Mouse (Mus musculus) stomach, embryonic 14.5 days (tissue): ENCODE results near the gene Rhbdf2. TPM values are rescaled to one million over a fixed set of nuclear protein-coding genes. Genes with fewer than 3 reads are reported as not detected.

Experiments
- ATAC-seq: fragments of 200-750 bp; cut with Nextera tagmentation; 2 replicates; pipeline ENCODE4 v1.8.0; 2017; ENCODE audit warnings: low read depth, moderate TSS enrichment; ENCODE audit not compliant: insufficient number of reproducible peaks, insufficient read depth, low FRiP score
- H3K27ac ChIP-seq: fragments of 300-500 bp; sonication (generic); 2 replicates; pipeline ENCODE4 v1.5.1; 2014; ENCODE audit warnings: mild to moderate bottlenecking, low read length, moderate library complexity, mixed read lengths
- H3K27me3 ChIP-seq: fragments of 300-500 bp; sonication (generic); 2 replicates; pipeline ENCODE4 v1.6.1; 2014; ENCODE audit warnings: low read length, control low read depth, mixed read lengths; ENCODE audit not compliant: control insufficient read depth, insufficient read depth
- H3K36me3 ChIP-seq: fragments of 300-500 bp; sonication (generic); 2 replicates; pipeline ENCODE4 v1.6.1; 2014; ENCODE audit warnings: mild to moderate bottlenecking, control low read depth, low read length, moderate library complexity, mixed read lengths; ENCODE audit not compliant: control insufficient read depth, insufficient read depth
- H3K4me1 ChIP-seq: fragments of 300-500 bp; sonication (generic); 2 replicates; pipeline ENCODE4 v1.6.1; 2014; ENCODE audit warnings: low read length, control low read depth, mixed read lengths; ENCODE audit not compliant: control insufficient read depth, insufficient read depth
- H3K4me2 ChIP-seq: fragments of 300-500 bp; sonication (generic); replicated peaks from 2 replicates; pipeline ENCODE4 v1.6.1; 2014; ENCODE audit warnings: low read depth, low read length, control low read depth
- H3K4me3 ChIP-seq: fragments of 300-500 bp; sonication (generic); 2 replicates; pipeline ENCODE4 v1.5.1; 2014; ENCODE audit warnings: low read depth, low read length, control low read depth
- H3K9ac ChIP-seq: fragments of 300-500 bp; sonication (generic); replicated peaks from 2 replicates; pipeline ENCODE4 v1.6.1; 2014; ENCODE audit warnings: low read depth, mild to moderate bottlenecking, control low read depth, low read length, moderate library complexity, mixed read lengths
- H3K9me3 ChIP-seq: fragments of 300-500 bp; sonication (generic); 2 replicates; pipeline ENCODE4 v1.6.1; 2016; ENCODE audit warnings: low read depth, low read length, control low read depth; ENCODE audit not compliant: control insufficient read depth
- WGBS: fragments of 180-500 bp; shearing (Covaris S2); extraction: QIAGEN DNeasy Blood & Tissue Kit; methylation state at CpG from one replicate; pipeline ENCODE4 v1.1.7; 2014; 5-methylcytosine and 5-hydroxymethylcytosine counted together
- polyA plus RNA-seq: library from polyadenylated mRNA; unstranded; fragments of >200 nt; fragmentation: Nextera tagmentation; extraction: Ambion mirVana; gene quantifications from 2 replicates; pipeline ENCODE4 v1.2.1, GENCODE M21; 2014

Gene Rhbdf2
- polyA plus RNA-seq, 1 experiment from 2014 or later: 4.5 TPM

- no peak overlapping the region for H3K4me2 ChIP-seq
- 69% methylated on average over 9 of the region's 9 CpGs for WGBS
- H3K4me1 ChIP-seq: peaks cover 18% of the 10 kb centered on the region; the same call in 1 of the 2 replicates
- no peaks in the 10 kb centered on the region for H3K36me3 ChIP-seq
- H3K27me3 ChIP-seq: no peaks in the 10 kb centered on the region
- no peak for ATAC-seq
- H3K9me3 ChIP-seq: no peaks in the 10 kb centered on the region
- H3K9ac ChIP-seq: no peak overlapping the region
- no peak overlapping the region for H3K4me3 ChIP-seq
- no peak overlapping the region for H3K27ac ChIP-seq
Measured at GRCm38 (mm10) chr11:116666566-116666965, 39.7 kb upstream of the Rhbdf2 start.

- no peaks in the 10 kb centered on the region for H3K9me3 ChIP-seq
- H3K9ac ChIP-seq: no peak overlapping the region
- WGBS: 53% methylated on average over 10 of the region's 10 CpGs
- no peak overlapping the region for H3K27ac ChIP-seq
- H3K4me2 ChIP-seq: no peak overlapping the region
- no peaks in the 10 kb centered on the region for H3K27me3 ChIP-seq
- peaks cover 24% of the 10 kb centered on the region; the same call in 1 of the 2 replicates for H3K4me1 ChIP-seq
- ATAC-seq: 0 out of 2 replicates have a peak, but pooled peaks have one; percentile 24
- H3K4me3 ChIP-seq: no peak overlapping the region
- no peaks in the 10 kb centered on the region for H3K36me3 ChIP-seq
Measured at GRCm38 (mm10) chr11:116665289-116665688, 38.5 kb upstream of the Rhbdf2 start.

GRCm38 (mm10) chr11:116661948-116662377 lies 35.1 kb upstream of the Rhbdf2 start:
- Histone ChIP-seq H3K27me3 (no peaks in the 10 kb centered on the region), H3K4me2 (no peak overlapping the region), H3K36me3 (no peaks in the 10 kb centered on the region), H3K27ac (0 out of 2 replicates have a peak overlapping the region, but pooled peaks have one; percentile 15), H3K9me3 (no peaks in the 10 kb centered on the region), H3K4me3 (no peak overlapping the region), H3K9ac (no peak overlapping the region), H3K4me1 (peaks cover 30% of the 10 kb centered on the region; the same call in 1 of the 2 replicates)
- ATAC-seq: no peak
- WGBS: 42% methylated on average over 8 of the region's 8 CpGs

- no peak for ATAC-seq
- Histone ChIP-seq H3K4me1 (peaks cover 30% of the 10 kb centered on the region; the same call in 1 of the 2 replicates), H3K36me3 (no peaks in the 10 kb centered on the region), H3K9ac (0 out of 2 replicates have a peak overlapping the region, but pooled peaks have one; percentile 3), H3K27me3 (no peaks in the 10 kb centered on the region), H3K27ac (0 out of 2 replicates have a peak overlapping the region, but pooled peaks have one; percentile 15), H3K4me3 (no peak overlapping the region), H3K4me2 (no peak overlapping the region), H3K9me3 (no peaks in the 10 kb centered on the region)
- WGBS: 36% methylated on average over 13 of the region's 13 CpGs
Measured at GRCm38 (mm10) chr11:116661291-116661947, 34.6 kb upstream of the Rhbdf2 start.

GRCm38 (mm10) chr11:116660181-116660580 lies 33.4 kb upstream of the Rhbdf2 start:
- no peaks in the 10 kb centered on the region for H3K36me3 ChIP-seq
- H3K27ac ChIP-seq: no peak overlapping the region
- H3K4me2 ChIP-seq: no peak overlapping the region
- 57% methylated on average over 9 of the region's 9 CpGs for WGBS
- H3K4me3 ChIP-seq: no peak overlapping the region
- peaks cover 28% of the 10 kb centered on the region; the same call in 1 of the 2 replicates for H3K4me1 ChIP-seq
- ATAC-seq: no peak
- no peaks in the 10 kb centered on the region for H3K27me3 ChIP-seq
- H3K9ac ChIP-seq: no peak overlapping the region
- H3K9me3 ChIP-seq: no peaks in the 10 kb centered on the region

- Histone ChIP-seq H3K27ac (no peak overlapping the region), H3K9ac (no peak overlapping the region), H3K27me3 (no peaks in the 10 kb centered on the region), H3K4me2 (no peak overlapping the region), H3K9me3 (no peaks in the 10 kb centered on the region), H3K4me1 (peaks cover 34% of the 10 kb centered on the region; the same call in 1 of the 2 replicates), H3K36me3 (no peaks in the 10 kb centered on the region), H3K4me3 (no peak overlapping the region)
- no peak for ATAC-seq
- 72% methylated on average over 15 of the region's 15 CpGs for WGBS
Measured at GRCm38 (mm10) chr11:116659027-116659621, 32.3 kb upstream of the Rhbdf2 start.

- 65% methylated on average over 10 of the region's 10 CpGs for WGBS
- Histone ChIP-seq H3K9ac (no peak overlapping the region), H3K27ac (peak overlapping the region; percentile 76), H3K36me3 (no peaks in the 10 kb centered on the region), H3K9me3 (no peaks in the 10 kb centered on the region), H3K27me3 (no peaks in the 10 kb centered on the region), H3K4me1 (peaks cover 36% of the 10 kb centered on the region; the same call in 1 of the 2 replicates), H3K4me2 (0 out of 2 replicates have a peak overlapping the region, but pooled peaks have one; percentile 39), H3K4me3 (no peak overlapping the region)
- no peak for ATAC-seq
Measured at GRCm38 (mm10) chr11:116658238-116658637, 31.4 kb upstream of the Rhbdf2 start.

GRCm38 (mm10) chr11:116657311-116658223 lies 30.7 kb upstream of the Rhbdf2 start:
- 14% methylated on average over 22 of the region's 22 CpGs for WGBS

More at GRCm38 (mm10) chr11:116657311-116658223, 30.7 kb upstream of the Rhbdf2 start:
- Histone ChIP-seq H3K27me3 (no peaks in the 10 kb centered on the region), H3K4me2 (peak overlapping the region; percentile 39), H3K4me3 (peak overlapping the region; percentile 18), H3K9me3 (no peaks in the 10 kb centered on the region), H3K9ac (no peak overlapping the region), H3K4me1 (peaks cover 32% of the 10 kb centered on the region; the same call in 1 of the 2 replicates), H3K36me3 (no peaks in the 10 kb centered on the region), H3K27ac (peak overlapping the region; percentile 76)
- peak; percentile 87 for ATAC-seq
